Mouse (Mus musculus) ES-E14 (cell line): Measurements from ENCODE around the gene Cd47. TPM values are rescaled to one million over a fixed set of nuclear protein-coding genes. Genes with fewer than 3 reads are reported as not detected.

Source experiments
- DNase-seq: peaks from one replicate; pipeline ENCODE4 v3.0.0-alpha.2; 2013; ENCODE audit warnings: low read depth, low spot score
- H3K27ac ChIP-seq: 2 replicates; pipeline ENCODE4 v1.5.1; 2012; ENCODE audit warnings: low read depth, mild to moderate bottlenecking, low read length, moderate library complexity, mixed read lengths; ENCODE audit not compliant: poor library complexity, insufficient read depth, severe bottlenecking
- H3K36me3 ChIP-seq: 2 replicates; pipeline ENCODE4 v1.6.1; 2012; ENCODE audit warnings: mild to moderate bottlenecking, low read length, moderate library complexity, mixed read lengths; ENCODE audit not compliant: control insufficient read depth, poor library complexity, insufficient read depth, severe bottlenecking
- H3K4me1 ChIP-seq, 2 experiments: fragments of 150-350 bp in 1 of 2; sonication (generic) in 1 of 2; 2 replicates each; pipeline ENCODE4 v1.6.1; 2012; ENCODE audit warnings: low read length in 2 of 2, mild to moderate bottlenecking in 1 of 2, mixed read lengths in 1 of 2; ENCODE audit not compliant: control insufficient read depth in 2 of 2, insufficient read depth in 2 of 2, poor library complexity in 1 of 2
- H3K4me3 ChIP-seq, 2 experiments: fragments of 150-350 bp in 1 of 2; sonication (generic) in 1 of 2; 2 replicates each; pipeline ENCODE4 v1.5.1; 2012; ENCODE audit warnings: low read length in 2 of 2, low read depth in 1 of 2, mild to moderate bottlenecking in 1 of 2, mixed read lengths in 1 of 2; ENCODE audit not compliant: insufficient read depth in 1 of 2, poor library complexity in 1 of 2, severe bottlenecking in 1 of 2
- H3K9ac ChIP-seq: 2 replicates; pipeline ENCODE4 v1.6.1; 2012; ENCODE audit warnings: low read depth, mild to moderate bottlenecking, low read length, mixed read lengths; ENCODE audit not compliant: poor library complexity, insufficient read depth, severe bottlenecking
- H3K9me3 ChIP-seq: fragments of 150-350 bp; sonication (generic); 2 replicates; pipeline ENCODE4 v1.6.1; 2012; ENCODE audit warnings: low read depth, mild to moderate bottlenecking, low read length; ENCODE audit not compliant: control insufficient read depth, insufficient read depth
- CHD2 ChIP-seq: IDR thresholded peaks from 2 replicates; pipeline ENCODE4 v1.6.1; 2014; ENCODE audit warnings: mild to moderate bottlenecking, low read depth, low read length, inconsistent platforms
- HCFC1 ChIP-seq: IDR thresholded peaks from 2 replicates; pipeline ENCODE4 v1.6.1; 2012; ENCODE audit warnings: low read length, inconsistent platforms, borderline replicate concordance; ENCODE audit not compliant: insufficient read depth
- MAFK ChIP-seq: IDR thresholded peaks from 2 replicates; pipeline ENCODE4 v1.6.1; 2014; ENCODE audit warnings: mild to moderate bottlenecking, low read depth, low read length, inconsistent platforms; ENCODE audit not compliant: insufficient read depth
- ZC3H11A ChIP-seq: IDR thresholded peaks from 2 replicates; pipeline ENCODE4 v1.6.1; 2012; ENCODE audit warnings: low read depth, mild to moderate bottlenecking, inconsistent platforms, low read length, borderline replicate concordance
- ZNF384 ChIP-seq: IDR thresholded peaks from 2 replicates; pipeline ENCODE4 v1.6.1; 2012; ENCODE audit warnings: low read depth, low read length, inconsistent platforms
- in situ Hi-C, 2 experiments: fragments of 600-800 bp; cut with MboI; formaldehyde crosslinking; loops; one replicate each; pipeline ENCODE4 v1.15.1; 2025; ENCODE audit warnings: low sequenced_read_pairs in 2 of 2, inconsistent platforms in 1 of 2; ENCODE audit not compliant: unreplicated experiment in 2 of 2
- total RNA-seq: library from RNA; depleted of rRNA; stranded (reverse); fragments of 300-350 nt; gene quantifications from 2 replicates; pipeline ENCODE4 v1.2.3, GENCODE M21; 2012

The Cd47 gene
- total RNA-seq, 1 experiment = 16.0 TPM

DNA sequence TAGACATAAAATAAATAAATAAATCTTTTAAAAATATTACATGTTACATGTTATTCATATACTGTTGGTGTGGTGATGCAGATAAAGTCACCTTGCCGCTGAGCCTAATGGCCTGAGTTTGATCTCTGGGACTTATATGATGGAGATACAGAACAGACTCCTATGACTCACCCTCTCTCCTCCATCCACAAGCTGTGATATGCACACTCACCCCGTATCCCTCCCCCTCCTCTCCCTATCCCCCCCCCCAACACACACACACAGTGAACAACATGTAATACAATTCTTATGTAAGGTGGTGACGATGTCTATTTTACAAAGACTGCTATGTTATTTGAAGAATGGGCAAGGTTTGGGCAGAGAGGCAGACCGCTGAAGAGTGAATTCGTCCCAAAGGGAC lies 663 bp downstream of the Cd47 start:
- Histone ChIP-seq H3K27ac (no peak overlapping the region), H3K36me3 (no peaks in the 10 kb centered on the region), H3K4me1 (peaks cover 4% of the 10 kb centered on the region in 2 experiments; a peak in 2 of 4 replicates), H3K4me3 (no peak overlapping the region), H3K9me3 (no peaks in the 10 kb centered on the region), H3K9ac (no peak overlapping the region)
- TF ChIP-seq ZNF384 (no peak), MAFK (no peak), ZC3H11A (no peak), HCFC1 (no peak), CHD2 (no peak)
- in situ Hi-C loops = no loop called here
- DNase-seq = no peak

DNA sequence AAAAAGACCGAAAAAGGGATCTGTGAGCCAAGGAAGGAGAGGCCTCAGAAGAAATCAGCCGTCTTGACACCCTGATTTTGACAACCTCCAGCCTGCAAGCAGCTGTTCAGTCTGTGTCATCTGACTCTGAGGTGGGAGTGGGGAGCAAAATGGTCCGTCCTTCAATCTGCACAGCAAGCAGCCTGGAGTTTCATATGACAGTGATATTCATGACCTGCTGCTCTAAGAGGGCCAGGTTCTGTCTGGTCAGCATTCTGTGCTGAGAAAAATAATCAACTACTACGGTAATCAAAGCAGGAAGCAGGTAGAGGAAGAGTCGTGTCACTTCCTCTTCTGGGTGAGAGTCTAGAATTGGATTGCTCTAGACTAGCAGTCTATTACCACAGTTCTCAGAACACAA lies 1.1 kb downstream of the Cd47 start:
- TF ChIP-seq ZNF384 = no peak
- TF ChIP-seq CHD2 = no peak
- no peak for TF ChIP-seq ZC3H11A
- H3K27ac ChIP-seq = no peak overlapping the region
- no peak overlapping the region for H3K9ac ChIP-seq
- DNase-seq = no peak
- in situ Hi-C loops = no loop called here
- H3K36me3 ChIP-seq = no peaks in the 10 kb centered on the region
- H3K9me3 ChIP-seq = no peaks in the 10 kb centered on the region
- peaks cover 4% of the 10 kb centered on the region in 2 experiments; a peak in 2 of 4 replicates for H3K4me1 ChIP-seq
- no peak overlapping the region for H3K4me3 ChIP-seq

DNA sequence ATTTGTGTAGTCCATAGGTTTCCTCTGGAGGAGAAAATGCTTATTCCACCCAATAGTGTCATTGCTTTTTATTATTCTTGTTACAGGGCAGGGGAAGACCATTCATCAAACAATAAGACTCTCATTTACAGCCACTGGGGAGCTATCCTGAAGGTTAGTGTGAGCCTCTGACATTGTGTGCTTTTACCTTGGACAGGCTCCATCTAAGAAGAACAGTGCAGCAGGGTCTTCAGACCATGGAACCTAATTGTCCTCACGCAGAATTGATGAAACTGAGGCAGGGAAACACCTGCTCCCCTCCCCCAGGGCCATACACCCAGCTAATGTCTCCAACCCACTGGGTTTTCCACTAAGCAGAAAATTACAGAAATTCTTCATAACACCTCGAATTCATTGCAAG lies 2.7 kb downstream of the Cd47 start:
- no peaks in the 10 kb centered on the region for H3K9me3 ChIP-seq
- no peak for DNase-seq
- in situ Hi-C loops = no loop called here
- TF ChIP-seq ZNF384 (no peak), ZC3H11A (no peak), CHD2 (no peak), HCFC1 (no peak), MAFK (no peak)
- no peak overlapping the region for H3K27ac ChIP-seq
- no peak overlapping the region for H3K4me3 ChIP-seq
- no peaks in the 10 kb centered on the region for H3K36me3 ChIP-seq
- H3K9ac ChIP-seq = no peak overlapping the region
- H3K4me1 ChIP-seq = peaks cover 4 to 8% of the 10 kb centered on the region in 2 experiments; a peak in 2 of 4 replicates

DNA sequence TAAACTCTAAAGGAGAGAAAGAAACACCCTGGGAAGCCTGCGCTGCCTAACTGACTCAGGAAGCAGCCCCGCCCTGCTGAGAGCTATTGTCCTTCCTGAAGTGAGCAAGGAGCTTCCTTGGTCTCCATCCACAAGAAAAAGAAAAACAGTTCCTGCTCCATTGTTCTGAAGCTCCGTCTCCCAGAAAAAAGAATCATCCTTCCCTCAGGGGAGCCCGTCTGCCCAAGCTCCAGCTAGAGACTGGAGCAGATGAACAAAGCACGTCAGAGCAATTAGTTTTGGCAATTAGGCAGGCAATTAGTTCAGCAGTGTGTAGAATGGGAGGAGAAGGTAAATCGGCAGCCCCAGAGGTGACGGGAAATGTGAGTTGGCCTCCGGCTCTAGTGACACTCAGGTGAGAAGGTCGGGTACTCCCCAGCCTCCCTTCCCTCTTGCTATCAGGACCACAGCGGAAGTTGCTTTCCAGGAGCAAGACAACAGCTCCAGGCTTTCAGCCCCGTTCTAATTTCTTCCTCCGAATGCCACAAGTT lies 3.7 kb downstream of the Cd47 start:
- in situ Hi-C loops = no loop called here
- Histone ChIP-seq H3K4me1 (peaks cover 4 to 9% of the 10 kb centered on the region in 2 experiments; a peak in 2 of 4 replicates), H3K9me3 (no peaks in the 10 kb centered on the region), H3K36me3 (no peaks in the 10 kb centered on the region), H3K9ac (no peak overlapping the region), H3K4me3 (peak overlapping the region; percentile 20 to 64; a peak in 2 of 4 replicates), H3K27ac (peak overlapping the region; percentile 46)
- TF ChIP-seq CHD2 (no peak), MAFK (no peak), ZC3H11A (no peak), ZNF384 (no peak), HCFC1 (no peak)
- peak; percentile 72 for DNase-seq

DNA sequence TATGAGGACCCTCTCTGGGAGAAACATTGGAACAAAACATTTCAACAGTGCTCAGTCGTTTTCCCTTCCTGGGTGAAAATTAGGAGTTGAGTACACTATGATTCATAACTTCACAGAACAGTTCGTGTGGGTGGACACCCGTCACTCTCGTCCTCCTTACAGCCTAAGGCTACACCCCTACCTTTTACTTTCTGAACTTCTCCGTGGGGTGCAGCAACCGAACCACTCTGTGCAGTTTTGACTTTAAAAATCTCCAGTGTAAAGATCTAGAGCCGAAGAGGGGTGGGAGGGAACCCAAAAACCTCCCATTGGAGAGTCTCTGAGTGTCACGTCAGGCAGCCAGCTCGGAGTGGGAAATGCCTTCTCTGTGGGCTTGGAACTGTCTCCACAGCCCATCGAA lies 6.6 kb downstream of the Cd47 start:
- Histone ChIP-seq H3K27ac (no peak overlapping the region), H3K36me3 (no peaks in the 10 kb centered on the region), H3K9me3 (no peaks in the 10 kb centered on the region), H3K4me3 (no peak overlapping the region), H3K9ac (no peak overlapping the region), H3K4me1 (peaks cover 4 to 9% of the 10 kb centered on the region in 2 experiments; a peak in 2 of 4 replicates)
- TF ChIP-seq HCFC1 (no peak), ZNF384 (no peak), MAFK (no peak), CHD2 (no peak), ZC3H11A (no peak)
- in situ Hi-C loops = no loop called here
- no peak for DNase-seq
